Mouse (Mus musculus): Measurements from ENCODE around the gene Pwwp2a. TPM values are rescaled to one million over a fixed set of nuclear protein-coding genes. Genes with fewer than 3 reads are reported as not detected.

Gene Pwwp2a
- total and polyA plus RNA-seq, 2 experiments from 2014 or later, result 12.4 to 16.9 TPM

GRCm38 (mm10) chr11:43700291-43700690 lies 18.5 kb downstream of the Pwwp2a start:
- no peaks in the 10 kb centered on the region for H3K27me3 ChIP-seq (ENCODE audit: control insufficient read depth, insufficient read depth, low read length)
- no peak overlapping the region for H3K4me3 ChIP-seq (ENCODE audit: low read depth, low read length)
- no peak for TF ChIP-seq EP300 (IDR thresholded peaks at IDR 0.05; ENCODE audit: low read depth)
- TF ChIP-seq CTCF (IDR thresholded peaks at IDR 0.05; ENCODE audit: low read depth), result no peak
- ATAC-seq (ENCODE audit: insufficient read depth, low read depth) (no peak), DNase-seq (ENCODE audit: low spot score) (no peak)
- H3K4me2 ChIP-seq (ENCODE audit: low read depth, low read length), result no peak overlapping the region
- 95% methylated on average over 3 of the region's 3 CpGs for WGBS
- H3K9me3 ChIP-seq (replicated peaks; ENCODE audit: control insufficient read depth, low read length), result no peaks in the 10 kb centered on the region
- H3K4me1 ChIP-seq (ENCODE audit: control insufficient read depth, insufficient read depth), result peaks cover 9% of the 10 kb centered on the region; the same call in 1 of the 2 replicates
- H3K27ac ChIP-seq (ENCODE audit: low read depth), result no peak overlapping the region
- peaks cover 32% of the 10 kb centered on the region for H3K36me3 ChIP-seq (replicated peaks; ENCODE audit: control insufficient read depth, insufficient read depth, low read length)
- no peak overlapping the region for H3K9ac ChIP-seq (replicated peaks; ENCODE audit: low read depth, low read length)

GRCm38 (mm10) chr11:43703552-43703951 lies 21.8 kb downstream of the Pwwp2a start:
- no peaks in the 10 kb centered on the region for H3K27me3 ChIP-seq (ENCODE audit: control insufficient read depth, insufficient read depth, low read length)
- 39% methylated on average over 1 of the region's 1 CpGs for WGBS
- no peak for TF ChIP-seq EP300 (IDR thresholded peaks at IDR 0.05; ENCODE audit: low read depth)
- TF ChIP-seq CTCF (IDR thresholded peaks at IDR 0.05; ENCODE audit: low read depth), result no peak
- H3K9ac ChIP-seq (replicated peaks; ENCODE audit: low read depth, low read length), result no peak overlapping the region
- ATAC-seq (ENCODE audit: insufficient read depth, low read depth) (no peak), DNase-seq (ENCODE audit: low spot score) (no peak)
- peaks cover 25% of the 10 kb centered on the region for H3K36me3 ChIP-seq (replicated peaks; ENCODE audit: control insufficient read depth, insufficient read depth, low read length)
- H3K4me1 ChIP-seq (ENCODE audit: control insufficient read depth, insufficient read depth), result peaks cover 15% of the 10 kb centered on the region; the same call in 1 of the 2 replicates
- H3K27ac ChIP-seq (ENCODE audit: low read depth), result peak overlapping the region; percentile 22
- no peaks in the 10 kb centered on the region for H3K9me3 ChIP-seq (replicated peaks; ENCODE audit: control insufficient read depth, low read length)
- H3K4me2 ChIP-seq (ENCODE audit: low read depth, low read length), result no peak overlapping the region
- no peak overlapping the region for H3K4me3 ChIP-seq (ENCODE audit: low read depth, low read length)

GRCm38 (mm10) chr11:43705751-43706150 lies 24.0 kb downstream of the Pwwp2a start:
- WGBS, result 86% methylated on average over 10 of the region's 10 CpGs
- Histone ChIP-seq H3K36me3 (replicated peaks; ENCODE audit: control insufficient read depth, insufficient read depth, low read length) (peaks cover 21% of the 10 kb centered on the region), H3K4me1 (ENCODE audit: control insufficient read depth, insufficient read depth) (peaks cover 15% of the 10 kb centered on the region; the same call in 1 of the 2 replicates), H3K9me3 (replicated peaks; ENCODE audit: control insufficient read depth, low read length) (no peaks in the 10 kb centered on the region), H3K9ac (replicated peaks; ENCODE audit: low read depth, low read length) (no peak overlapping the region), H3K4me3 (ENCODE audit: low read depth, low read length) (no peak overlapping the region), H3K27ac (ENCODE audit: low read depth) (no peak overlapping the region), H3K27me3 (ENCODE audit: control insufficient read depth, insufficient read depth, low read length) (no peaks in the 10 kb centered on the region), H3K4me2 (ENCODE audit: low read depth, low read length) (no peak overlapping the region)
- no peak for DNase-seq (ENCODE audit: low spot score)
- TF ChIP-seq EP300 (IDR thresholded peaks at IDR 0.05; ENCODE audit: low read depth) (no peak), CTCF (IDR thresholded peaks at IDR 0.05; ENCODE audit: low read depth) (no peak)
- ATAC-seq (ENCODE audit: insufficient read depth, low read depth), result no peak

GRCm38 (mm10) chr11:43708409-43708808 lies 26.6 kb downstream of the Pwwp2a start:
- ATAC-seq (ENCODE audit: insufficient read depth, low read depth), result no peak
- Histone ChIP-seq H3K4me3 (ENCODE audit: low read depth, low read length) (no peak overlapping the region), H3K27me3 (ENCODE audit: control insufficient read depth, insufficient read depth, low read length) (no peaks in the 10 kb centered on the region), H3K4me1 (ENCODE audit: control insufficient read depth, insufficient read depth) (peaks cover 11% of the 10 kb centered on the region; the same call in 1 of the 2 replicates), H3K36me3 (replicated peaks; ENCODE audit: control insufficient read depth, insufficient read depth, low read length) (peaks cover 18% of the 10 kb centered on the region), H3K9me3 (replicated peaks; ENCODE audit: control insufficient read depth, low read length) (no peaks in the 10 kb centered on the region), H3K9ac (replicated peaks; ENCODE audit: low read depth, low read length) (no peak overlapping the region), H3K4me2 (ENCODE audit: low read depth, low read length) (no peak overlapping the region), H3K27ac (ENCODE audit: low read depth) (peak overlapping the region; percentile 59)
- TF ChIP-seq EP300 (IDR thresholded peaks at IDR 0.05; ENCODE audit: low read depth), result no peak
- TF ChIP-seq CTCF (IDR thresholded peaks at IDR 0.05; ENCODE audit: low read depth), result no peak
- no peak for DNase-seq (ENCODE audit: low spot score)
- 28% methylated on average over 2 of the region's 2 CpGs for WGBS

- Histone ChIP-seq H3K4me1 (ENCODE audit: control insufficient read depth, insufficient read depth) (0 out of 2 replicates have a peak, but pooled peaks cover 6% of the 10 kb centered on the region), H3K27ac (ENCODE audit: low read depth) (no peak overlapping the region), H3K9ac (replicated peaks; ENCODE audit: low read depth, low read length) (no peak overlapping the region), H3K4me2 (ENCODE audit: low read depth, low read length) (no peak overlapping the region), H3K4me3 (ENCODE audit: low read depth, low read length) (no peak overlapping the region), H3K27me3 (ENCODE audit: control insufficient read depth, insufficient read depth, low read length) (no peaks in the 10 kb centered on the region), H3K36me3 (replicated peaks; ENCODE audit: control insufficient read depth, insufficient read depth, low read length) (peaks cover 15% of the 10 kb centered on the region), H3K9me3 (replicated peaks; ENCODE audit: control insufficient read depth, low read length) (no peaks in the 10 kb centered on the region)
- no peak for ATAC-seq (ENCODE audit: insufficient read depth, low read depth)
- no peak for DNase-seq (ENCODE audit: low spot score)
- no peak for TF ChIP-seq EP300 (IDR thresholded peaks at IDR 0.05; ENCODE audit: low read depth)
- TF ChIP-seq CTCF (IDR thresholded peaks at IDR 0.05; ENCODE audit: low read depth), result no peak
- 94% methylated on average over 4 of the region's 4 CpGs for WGBS
Measured at GRCm38 (mm10) chr11:43712178-43712577, 30.4 kb downstream of the Pwwp2a start.

- no peak overlapping the region for H3K4me3 ChIP-seq (ENCODE audit: low read depth, low read length)
- no peak overlapping the region for H3K4me2 ChIP-seq (ENCODE audit: low read depth, low read length)
- ATAC-seq (ENCODE audit: insufficient read depth, low read depth), result no peak
- H3K9ac ChIP-seq (replicated peaks; ENCODE audit: low read depth, low read length), result no peak overlapping the region
- no peak overlapping the region for H3K27ac ChIP-seq (ENCODE audit: low read depth)
- no peaks in the 10 kb centered on the region for H3K27me3 ChIP-seq (ENCODE audit: control insufficient read depth, insufficient read depth, low read length)
- H3K9me3 ChIP-seq (replicated peaks; ENCODE audit: control insufficient read depth, low read length), result no peaks in the 10 kb centered on the region
- WGBS, result 90% methylated on average over 3 of the region's 3 CpGs
- no peaks in the 10 kb centered on the region for H3K4me1 ChIP-seq (ENCODE audit: control insufficient read depth, insufficient read depth)
- DNase-seq (ENCODE audit: low spot score), result no peak
- H3K36me3 ChIP-seq (replicated peaks; ENCODE audit: control insufficient read depth, insufficient read depth, low read length), result peaks cover 39% of the 10 kb centered on the region
- TF ChIP-seq EP300 (IDR thresholded peaks at IDR 0.05; ENCODE audit: low read depth) (no peak), CTCF (IDR thresholded peaks at IDR 0.05; ENCODE audit: low read depth) (no peak)
Measured at GRCm38 (mm10) chr11:43723411-43723810, 41.6 kb downstream of the Pwwp2a start.
